Mouse (Mus musculus): ENCODE data around the gene Dot1l.
"Not testable (repeated sequence)": the region's sequence is repeated elsewhere in the genome, so short reads cannot be mapped to it uniquely, and the experiment has no call there.

The Dot1l gene

GRCm38 (mm10) chr10:80808985-80809632 is 54.1 kb downstream of the Dot1l start:
- DNase-seq (ENCODE audit: extremely low spot score, low spot score): no peak

GRCm38 (mm10) chr10:80810084-80810483 is 55.1 kb downstream of the Dot1l start:
- DNase-seq (ENCODE audit: extremely low spot score, low spot score): no peak

- DNase-seq (ENCODE audit: extremely low spot score, low spot score): no peak
Observed at GRCm38 (mm10) chr10:80812391-80813041, 57.5 kb downstream of the Dot1l start.

- DNase-seq (ENCODE audit: extremely low spot score, low spot score): no peak
Observed at GRCm38 (mm10) chr10:80813366-80813765, 58.4 kb downstream of the Dot1l start, which contains the start of gene Jsrp1. TSS of gene Jsrp1 (minus strand) at chr10:80813498.

GRCm38 (mm10) chr10:80814800-80815199 is 59.8 kb downstream of the Dot1l start:
- no peak for DNase-seq (ENCODE audit: extremely low spot score, low spot score)

- not testable (repeated sequence) for DNase-seq (ENCODE audit: extremely low spot score, low spot score)
Observed at GRCm38 (mm10) chr10:80816303-80816702, 61.3 kb downstream of the Dot1l start.

- no peak for DNase-seq (ENCODE audit: extremely low spot score, low spot score)
Observed at GRCm38 (mm10) chr10:80817164-80817563, 62.2 kb downstream of the Dot1l start.

- DNase-seq (ENCODE audit: extremely low spot score, low spot score): not testable (repeated sequence)
Observed at GRCm38 (mm10) chr10:80817955-80818354, 62.9 kb downstream of the Dot1l start.

- no peak for DNase-seq (ENCODE audit: extremely low spot score, low spot score)
Observed at GRCm38 (mm10) chr10:80818599-80819281, 63.7 kb downstream of the Dot1l start.

- DNase-seq (ENCODE audit: extremely low spot score, low spot score): no peak
Observed at GRCm38 (mm10) chr10:80819406-80819805, 64.4 kb downstream of the Dot1l start.

GRCm38 (mm10) chr10:80821991-80822390 is 67.0 kb downstream of the Dot1l start:
- no peak for DNase-seq (ENCODE audit: extremely low spot score, low spot score)

GRCm38 (mm10) chr10:80822528-80822927 is 67.5 kb downstream of the Dot1l start:
- no peak for DNase-seq (ENCODE audit: extremely low spot score, low spot score)

- no peak for DNase-seq (ENCODE audit: extremely low spot score, low spot score)
Observed at GRCm38 (mm10) chr10:80823316-80823715, 68.3 kb downstream of the Dot1l start.

- DNase-seq (ENCODE audit: extremely low spot score, low spot score): no peak
Observed at GRCm38 (mm10) chr10:80823847-80824643, 69.0 kb downstream of the Dot1l start.

GRCm38 (mm10) chr10:80824827-80825226 is 69.8 kb downstream of the Dot1l start:
- no peak for DNase-seq (ENCODE audit: extremely low spot score, low spot score)

- peak; percentile 97 for DNase-seq (ENCODE audit: extremely low spot score, low spot score)
Observed at GRCm38 (mm10) chr10:80826151-80827062, 71.4 kb downstream of the Dot1l start, which contains the start of gene Oaz1. TSS of gene Oaz1 (plus strand) at chr10:80826656.

GRCm38 (mm10) chr10:80827063-80827869 is 72.3 kb downstream of the Dot1l start:
- DNase-seq (ENCODE audit: extremely low spot score, low spot score): no peak

GRCm38 (mm10) chr10:80827870-80828420 is 72.9 kb downstream of the Dot1l start:
- DNase-seq (ENCODE audit: extremely low spot score, low spot score): no peak

- DNase-seq (ENCODE audit: extremely low spot score, low spot score): not testable (repeated sequence)
Observed at GRCm38 (mm10) chr10:80828587-80828986, 73.6 kb downstream of the Dot1l start.
